Mouse (Mus musculus): ENCODE measurements at regions not wholly inside any gene's neighbourhood (a gene's known extent, or its start where the extent isn't known, plus 50 kb on each side); places are given as distances from the start of the nearest gene placed in this dataset.

DNA sequence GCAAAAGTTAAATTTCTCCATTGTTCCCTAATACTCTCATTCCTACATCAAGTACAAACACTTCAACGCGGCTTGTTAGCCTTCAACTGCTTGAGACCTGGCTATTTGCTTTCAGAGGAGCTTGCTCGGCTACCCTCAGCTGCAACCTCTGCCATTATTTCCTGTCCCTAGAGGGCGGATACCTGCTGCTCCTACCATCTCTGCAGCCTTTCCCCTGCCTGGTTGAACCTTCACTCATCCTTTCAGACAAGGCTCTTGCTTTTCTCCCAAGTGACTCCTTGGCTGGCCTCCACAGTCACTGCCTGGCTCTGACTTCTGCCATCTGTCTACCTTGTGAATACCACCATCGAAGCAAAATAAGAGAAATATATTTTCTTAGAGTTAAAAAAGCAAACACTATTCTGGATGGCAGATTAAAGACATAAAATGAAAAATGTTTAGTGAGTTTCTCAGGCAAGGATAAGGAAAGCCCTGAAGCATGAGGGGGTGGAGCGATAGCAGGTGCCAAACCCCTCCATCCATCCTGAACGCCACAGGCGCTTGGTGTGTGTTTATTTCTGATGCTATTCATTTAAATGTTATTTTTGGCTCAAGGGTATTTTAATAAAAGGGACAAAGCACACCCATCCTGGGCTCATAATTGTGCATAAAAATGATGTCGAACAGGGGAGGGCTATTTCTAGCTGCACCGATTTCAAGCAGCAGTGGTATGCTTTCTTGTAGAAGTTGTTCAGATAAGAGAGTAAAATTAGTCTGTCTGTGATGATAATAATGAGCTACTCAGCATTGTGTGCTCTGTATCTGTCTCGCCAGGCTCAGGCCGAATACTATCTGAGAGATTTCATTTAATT, 302.3 kb upstream of the Nbea start:
- ATAC-seq (peak; percentile 48; the same call in 1 of the 2 replicates), DNase-seq (no peak)
- no peaks in the 10 kb centered on the region for H3K9me3 ChIP-seq (ENCODE audit: low read length)
- no peaks in the 10 kb centered on the region for H3K36me3 ChIP-seq (ENCODE audit: insufficient read depth)
- no peak overlapping the region for H3K4me2 ChIP-seq (ENCODE audit: low read depth)
- TF ChIP-seq CTCF (IDR thresholded peaks at IDR 0.05; ENCODE audit: low read depth), result no peak
- H3K27me3 ChIP-seq (ENCODE audit: insufficient read depth, low read length), result no peaks in the 10 kb centered on the region
- WGBS, result 46% methylated on average over 12 of the region's 12 CpGs
- H3K9ac ChIP-seq, result no peak overlapping the region
- no peak overlapping the region for H3K27ac ChIP-seq (ENCODE audit: low read depth, low read length)
- no peaks in the 10 kb centered on the region for H3K4me1 ChIP-seq (ENCODE audit: insufficient read depth)
- no peak overlapping the region for H3K4me3 ChIP-seq (ENCODE audit: low read depth, low read length)

DNA sequence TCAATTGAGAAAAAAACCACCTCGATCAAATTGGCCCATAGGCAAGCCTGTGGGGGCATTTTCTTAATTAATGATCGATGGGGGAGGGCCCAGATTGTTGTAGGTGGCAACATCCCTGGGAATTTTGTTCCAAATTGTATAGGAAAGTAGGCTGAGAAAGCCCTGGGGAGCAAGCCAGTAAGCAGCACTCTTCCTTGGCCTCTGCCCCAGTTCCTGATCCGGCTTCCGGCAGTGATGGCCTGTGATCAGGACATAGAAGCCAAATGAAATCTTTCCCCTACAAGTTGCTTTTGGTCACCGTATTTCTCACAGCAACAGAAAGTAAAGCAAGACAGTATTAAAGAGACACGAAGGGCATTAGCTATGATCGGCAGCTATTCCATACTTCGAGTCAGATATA, 300.6 kb upstream of the Nbea start:
- Histone ChIP-seq H3K4me3 (ENCODE audit: low read depth, low read length) (no peak overlapping the region), H3K27me3 (ENCODE audit: insufficient read depth, low read length) (no peaks in the 10 kb centered on the region), H3K4me1 (ENCODE audit: insufficient read depth) (no peaks in the 10 kb centered on the region), H3K36me3 (ENCODE audit: insufficient read depth) (no peaks in the 10 kb centered on the region), H3K27ac (ENCODE audit: low read depth, low read length) (no peak overlapping the region), H3K4me2 (ENCODE audit: low read depth) (no peak overlapping the region), H3K9me3 (ENCODE audit: low read length) (no peaks in the 10 kb centered on the region), H3K9ac (no peak overlapping the region)
- 84% methylated on average over 8 of the region's 8 CpGs for WGBS
- ATAC-seq (no peak), DNase-seq (no peak)
- no peak for TF ChIP-seq CTCF (IDR thresholded peaks at IDR 0.05; ENCODE audit: low read depth)

DNA sequence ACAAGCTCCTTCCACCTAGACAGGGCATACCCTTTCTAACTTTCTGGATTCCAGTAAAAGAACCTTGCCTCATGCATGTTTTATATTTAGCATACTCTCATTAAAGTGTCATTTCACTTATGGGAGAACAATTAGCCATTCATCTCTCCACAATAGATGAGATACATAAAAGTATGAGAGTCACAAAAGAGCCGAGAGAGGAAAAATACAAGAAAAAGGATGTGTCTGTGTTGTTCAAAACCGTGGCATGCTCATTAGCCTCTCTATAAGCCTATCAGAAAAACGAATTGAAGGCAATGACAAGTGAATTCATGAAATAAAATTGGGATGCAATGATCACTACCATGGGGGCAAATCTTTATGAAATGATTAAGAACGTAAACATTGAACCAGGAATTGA, 299.9 kb upstream of the Nbea start:
- H3K36me3 ChIP-seq (ENCODE audit: insufficient read depth), result no peaks in the 10 kb centered on the region
- ATAC-seq (peak; percentile 76; the same call in 1 of the 2 replicates), DNase-seq (no peak)
- H3K9ac ChIP-seq, result no peak overlapping the region
- no peaks in the 10 kb centered on the region for H3K27me3 ChIP-seq (ENCODE audit: insufficient read depth, low read length)
- no peaks in the 10 kb centered on the region for H3K9me3 ChIP-seq (ENCODE audit: low read length)
- no peak overlapping the region for H3K4me3 ChIP-seq (ENCODE audit: low read depth, low read length)
- no peak for TF ChIP-seq CTCF (IDR thresholded peaks at IDR 0.05; ENCODE audit: low read depth)
- no peaks in the 10 kb centered on the region for H3K4me1 ChIP-seq (ENCODE audit: insufficient read depth)
- WGBS, result 38% methylated on average over 4 of the region's 4 CpGs
- H3K4me2 ChIP-seq (ENCODE audit: low read depth), result no peak overlapping the region
- no peak overlapping the region for H3K27ac ChIP-seq (ENCODE audit: low read depth, low read length)

DNA sequence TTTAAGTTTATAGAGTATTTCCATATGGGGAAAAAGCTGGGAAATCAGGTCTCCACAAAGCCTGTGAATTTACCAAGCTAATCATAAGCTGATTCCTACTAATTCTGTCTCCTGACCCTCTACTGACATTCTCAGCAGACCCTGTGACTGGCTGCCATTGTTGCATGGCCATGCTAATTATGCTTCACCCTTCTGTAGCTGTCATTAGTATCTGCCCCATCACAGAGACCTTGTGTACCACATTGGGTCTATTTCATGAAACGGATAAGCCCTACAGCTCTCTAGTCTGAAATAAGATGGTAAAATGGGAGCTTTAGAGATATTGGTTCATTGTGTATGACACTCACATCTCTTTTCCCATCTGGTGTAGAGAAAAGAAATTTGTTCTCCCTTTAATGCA, 296.0 kb upstream of the Nbea start:
- Histone ChIP-seq H3K9me3 (ENCODE audit: low read length) (no peaks in the 10 kb centered on the region), H3K36me3 (ENCODE audit: insufficient read depth) (no peaks in the 10 kb centered on the region), H3K27ac (ENCODE audit: low read depth, low read length) (no peak overlapping the region), H3K27me3 (ENCODE audit: insufficient read depth, low read length) (no peaks in the 10 kb centered on the region), H3K4me1 (ENCODE audit: insufficient read depth) (peaks cover 14% of the 10 kb centered on the region), H3K9ac (no peak overlapping the region), H3K4me3 (ENCODE audit: low read depth, low read length) (no peak overlapping the region), H3K4me2 (ENCODE audit: low read depth) (no peak overlapping the region)
- 41% methylated on average over 1 of the region's 1 CpGs for WGBS
- DNase-seq, result no peak
- no peak for TF ChIP-seq CTCF (IDR thresholded peaks at IDR 0.05; ENCODE audit: low read depth)
- ATAC-seq, result no peak

DNA sequence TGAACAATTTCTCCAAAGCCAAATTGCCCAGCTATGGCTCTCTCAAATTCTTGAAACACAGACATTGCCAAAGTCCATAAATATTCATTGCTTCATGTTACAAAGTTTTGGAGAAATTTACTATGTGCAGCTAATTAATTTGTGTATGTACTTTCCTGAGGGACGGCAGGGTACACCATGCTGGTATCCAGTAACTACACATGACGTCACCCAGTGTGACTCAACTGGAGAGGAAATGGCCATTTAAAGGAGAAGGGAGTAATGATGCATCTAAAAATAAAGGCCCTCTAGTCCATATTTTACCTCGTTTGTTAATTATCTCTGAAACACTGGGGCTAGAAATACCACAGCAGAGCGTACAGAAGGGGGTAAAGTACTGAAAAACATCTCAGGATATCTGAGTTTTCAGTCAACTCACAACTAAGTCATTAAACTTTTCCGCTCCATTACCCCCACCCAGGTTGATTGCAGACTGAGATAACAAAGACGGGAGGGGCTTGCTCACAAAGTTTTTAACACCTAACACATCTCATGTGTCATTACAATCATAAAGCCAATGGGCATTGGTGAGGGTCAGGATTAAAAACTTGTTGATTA, 295.1 kb upstream of the Nbea start:
- H3K4me2 ChIP-seq (ENCODE audit: low read depth), result no peak overlapping the region
- peaks cover 14% of the 10 kb centered on the region for H3K4me1 ChIP-seq (ENCODE audit: insufficient read depth)
- no peak overlapping the region for H3K4me3 ChIP-seq (ENCODE audit: low read depth, low read length)
- H3K9ac ChIP-seq, result no peak overlapping the region
- no peak for TF ChIP-seq CTCF (IDR thresholded peaks at IDR 0.05; ENCODE audit: low read depth)
- H3K36me3 ChIP-seq (ENCODE audit: insufficient read depth), result no peaks in the 10 kb centered on the region
- no peak for ATAC-seq
- no peak overlapping the region for H3K27ac ChIP-seq (ENCODE audit: low read depth, low read length)
- WGBS, result 31% methylated on average over 6 of the region's 6 CpGs
- no peak for DNase-seq
- no peaks in the 10 kb centered on the region for H3K27me3 ChIP-seq (ENCODE audit: insufficient read depth, low read length)
- no peaks in the 10 kb centered on the region for H3K9me3 ChIP-seq (ENCODE audit: low read length)

DNA sequence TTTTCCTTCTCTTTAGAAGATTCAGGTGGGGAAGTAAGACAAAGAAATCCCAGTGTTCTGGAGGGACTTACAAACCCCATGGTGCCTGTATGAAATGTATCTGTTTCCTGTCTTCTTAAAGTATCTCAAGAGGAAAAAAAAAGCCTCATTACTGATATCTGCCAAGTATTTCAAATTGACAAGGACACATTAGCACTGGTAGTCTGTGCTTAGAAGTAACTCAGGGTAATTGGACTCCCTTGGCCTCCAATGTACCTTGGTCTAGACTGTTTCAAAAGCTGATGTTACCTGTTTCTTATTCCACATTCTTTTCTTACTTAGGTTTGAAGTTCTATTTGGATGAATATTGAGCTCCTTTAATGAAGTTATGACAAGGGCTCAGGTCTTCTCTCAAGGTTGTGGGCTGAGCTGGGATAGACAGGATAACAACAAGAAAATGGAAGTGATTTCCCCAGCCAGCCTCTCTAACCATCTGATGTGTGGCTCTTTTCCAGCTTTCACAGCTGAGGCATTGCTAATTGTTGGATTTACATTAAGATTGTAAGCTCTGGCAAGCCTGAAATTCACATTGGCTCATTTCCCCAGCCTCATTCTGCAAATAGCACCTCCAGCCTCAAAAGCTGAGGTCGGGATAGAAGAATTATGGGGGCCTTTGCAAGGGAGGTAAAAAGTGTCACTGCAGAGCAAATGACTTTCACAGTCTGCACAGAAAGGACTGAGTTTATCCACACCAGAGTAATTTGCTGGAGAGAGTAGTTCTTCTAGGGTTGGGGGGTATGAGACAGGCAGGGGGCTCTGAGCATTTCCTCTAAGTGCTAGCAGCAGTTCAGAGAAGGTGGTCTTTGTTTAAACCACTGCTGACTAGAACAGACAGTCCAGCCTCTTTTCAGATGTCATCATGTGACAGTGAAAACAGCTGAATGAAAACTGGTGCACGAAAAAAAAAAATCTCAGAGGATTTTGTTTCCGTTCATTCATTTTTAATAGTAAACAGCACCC, 292.3 kb upstream of the Nbea start:
- H3K27me3 ChIP-seq (ENCODE audit: insufficient read depth, low read length), result no peaks in the 10 kb centered on the region
- H3K9ac ChIP-seq, result no peak overlapping the region
- DNase-seq (peak; percentile 91), ATAC-seq (peak; percentile 76)
- no peak overlapping the region for H3K4me2 ChIP-seq (ENCODE audit: low read depth)
- H3K27ac ChIP-seq (ENCODE audit: low read depth, low read length), result peak overlapping the region; percentile 65
- H3K4me3 ChIP-seq (ENCODE audit: low read depth, low read length), result no peak overlapping the region
- H3K9me3 ChIP-seq (ENCODE audit: low read length), result no peaks in the 10 kb centered on the region
- H3K36me3 ChIP-seq (ENCODE audit: insufficient read depth), result no peaks in the 10 kb centered on the region
- WGBS, result 10% methylated on average over 3 of the region's 3 CpGs
- peaks cover 17% of the 10 kb centered on the region for H3K4me1 ChIP-seq (ENCODE audit: insufficient read depth)
- 0 out of 2 replicates have a peak, but pooled peaks have one; percentile 3 for TF ChIP-seq CTCF (IDR thresholded peaks at IDR 0.05; ENCODE audit: low read depth)

All from forebrain, postnatal 0 days (tissue).